Mouse (Mus musculus) megakaryocyte progenitor cell, adult 5-6 weeks (primary cell): ENCODE data around the gene Tbc1d1. TPM values are rescaled to one million over a fixed set of nuclear protein-coding genes. Genes with fewer than 3 reads are reported as not detected.

ENCODE experiments used
- ATAC-seq: replicated peaks from 2 replicates; pipeline ENCODE4 v1.8.0; 2016; ENCODE audit warnings: mild to moderate bottlenecking, moderate TSS enrichment, inconsistent platforms; ENCODE audit not compliant: poor library complexity
- total RNA-seq, 2 experiments: library from RNA; stranded (forward) in 1 of 2; stranded (reverse) in 1 of 2; fragments of 157-497, 149-512 nt in 1 of 2; fragments of 200-1000 nt in 1 of 2; gene quantifications; 2 replicates each; pipeline versions ENCODE4 v1.2.3 to v1.2.4; 2015 to 2017

Gene Tbc1d1
- total RNA-seq, 2 experiments from 2014 or later: 16.7 to 31.7 TPM

DNA sequence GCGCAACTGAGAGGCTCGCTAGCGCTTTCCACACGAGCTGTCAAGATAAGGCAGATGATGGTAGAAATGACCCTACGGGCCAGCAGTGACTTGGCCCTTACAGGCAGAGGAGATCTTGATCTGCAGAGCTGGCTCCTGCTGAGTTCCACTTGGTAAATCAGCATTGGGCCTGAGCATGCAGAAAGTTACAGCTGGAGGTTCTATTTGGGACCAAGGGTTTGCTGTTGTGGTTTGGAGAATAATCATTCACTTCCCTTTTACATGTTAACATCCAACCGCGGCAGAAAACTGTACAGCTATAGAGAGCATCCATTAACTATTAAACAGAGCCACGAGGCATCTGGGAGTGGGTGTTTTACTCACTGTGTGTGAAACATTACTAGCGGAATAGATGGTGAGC is 111.2 kb downstream of the Tbc1d1 start:
- ATAC-seq: peak; percentile 65; the same call in 1 of the 2 replicates

DNA sequence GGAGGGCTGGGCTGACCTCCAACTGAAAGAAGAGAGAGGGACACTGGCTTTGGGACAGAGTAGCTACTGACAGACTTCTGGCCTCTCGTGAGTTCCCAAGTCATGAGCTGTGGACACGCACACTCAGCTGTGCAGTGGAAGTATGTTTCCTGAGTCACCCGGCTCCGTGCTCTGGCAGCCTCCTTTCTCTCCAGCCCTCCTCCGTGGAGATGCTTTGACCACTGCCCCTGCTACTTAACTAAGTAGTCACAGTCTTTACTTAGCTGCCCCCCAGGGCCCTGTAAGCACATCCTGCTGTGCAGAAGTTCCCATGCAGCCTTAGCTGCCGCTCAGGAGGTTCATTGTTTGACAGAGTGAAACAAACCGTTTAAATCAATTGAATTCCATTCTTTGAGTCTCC is 113.6 kb downstream of the Tbc1d1 start:
- no peak for ATAC-seq

DNA sequence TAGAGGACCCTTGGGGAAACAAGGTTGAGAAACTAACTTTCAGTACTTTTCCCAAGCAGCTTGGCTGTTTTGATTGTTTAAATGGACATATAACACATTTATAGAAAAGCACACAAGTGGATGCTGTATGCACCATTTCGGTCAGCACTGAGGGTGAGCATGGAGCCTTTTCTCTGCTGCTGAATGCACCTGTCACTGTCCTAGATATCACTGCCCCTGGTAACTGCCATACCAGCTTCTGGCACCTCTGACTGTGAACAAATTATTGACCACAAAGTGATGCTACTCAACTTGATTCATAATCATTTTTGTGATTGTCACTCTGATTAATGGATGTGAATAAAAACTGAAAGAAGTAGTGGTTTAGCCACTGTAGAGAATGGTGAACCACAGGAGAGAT is 117.4 kb downstream of the Tbc1d1 start:
- ATAC-seq: no peak

DNA sequence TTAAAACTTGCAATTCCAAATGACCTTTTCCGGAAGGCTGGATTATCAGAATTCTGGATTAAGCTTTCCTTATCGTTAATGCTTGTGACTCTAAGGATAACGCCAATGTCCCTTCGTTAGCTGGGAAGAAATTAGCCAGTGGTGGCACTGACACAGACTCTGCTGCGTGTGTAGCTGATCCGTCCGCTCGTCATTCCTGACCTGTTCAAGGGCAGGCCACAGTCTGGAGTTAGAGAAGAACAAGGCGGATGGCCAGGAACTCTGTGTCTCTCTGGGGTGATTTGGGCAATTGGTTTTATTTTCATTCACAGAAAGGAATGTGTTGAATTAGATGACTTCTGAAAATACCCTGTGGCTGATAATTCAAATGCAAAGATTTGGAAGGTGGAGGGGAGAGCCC is 118.2 kb downstream of the Tbc1d1 start:
- no peak for ATAC-seq

DNA sequence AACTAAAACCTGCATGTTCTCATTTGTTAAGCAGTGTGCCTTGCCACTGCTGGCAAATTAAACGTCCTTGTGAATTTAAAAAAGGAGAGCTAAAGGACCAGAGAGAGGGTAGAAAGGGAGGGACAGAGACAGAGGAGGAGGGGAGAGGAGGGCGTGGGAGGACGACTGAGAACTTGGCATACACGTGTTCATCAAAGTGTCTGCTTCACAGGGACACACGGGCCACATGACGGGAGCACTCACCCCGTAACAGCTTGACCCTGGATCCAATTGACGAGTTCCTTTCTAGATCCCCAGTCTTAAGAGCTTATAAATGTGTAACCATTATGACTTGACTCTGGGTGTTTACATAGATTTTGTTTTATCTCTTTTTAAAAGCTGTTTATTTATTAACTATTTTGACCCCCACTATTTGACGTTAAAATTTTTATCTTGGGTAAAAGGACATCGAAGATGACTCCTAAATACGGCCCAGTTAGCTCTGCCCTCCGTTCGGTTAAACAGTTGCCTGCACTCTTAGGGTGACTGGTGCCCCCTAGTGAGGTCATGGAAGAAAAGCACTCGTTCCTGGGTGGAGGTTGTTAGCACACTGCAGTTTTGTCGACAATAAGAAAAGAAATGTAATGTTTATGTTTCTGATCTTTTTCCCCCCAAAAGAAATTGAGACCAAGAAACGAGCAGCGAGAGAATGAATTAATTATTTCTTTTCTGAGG is 118.8 kb downstream of the Tbc1d1 start:
- peak; percentile 96 for ATAC-seq

DNA sequence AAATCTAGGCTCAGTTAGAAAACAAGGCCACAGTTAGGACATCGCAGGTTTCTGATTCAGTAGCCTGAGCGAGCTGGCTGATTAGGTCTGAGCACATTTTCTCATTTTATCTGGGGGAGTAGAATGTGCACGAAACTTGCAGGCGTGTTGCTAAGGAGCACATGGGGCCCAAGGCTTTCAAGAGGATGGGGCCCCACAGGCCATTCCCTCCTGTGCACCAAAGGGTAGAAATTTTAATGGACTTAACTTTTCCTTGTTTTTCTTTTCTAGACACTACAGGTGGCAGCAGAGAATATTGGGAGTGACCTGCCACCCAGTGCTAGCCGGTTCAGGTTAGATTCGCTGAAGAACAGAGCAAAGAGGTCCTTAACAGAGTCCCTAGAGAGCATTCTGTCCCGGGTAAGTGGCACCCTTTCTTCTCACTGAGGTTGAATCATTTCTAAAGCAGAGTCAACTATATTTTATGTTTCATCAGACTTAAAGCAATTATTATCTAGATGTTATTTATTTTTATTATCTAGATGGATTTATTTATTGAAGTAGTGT is 121.6 kb downstream of the Tbc1d1 start:
- no peak for ATAC-seq

DNA sequence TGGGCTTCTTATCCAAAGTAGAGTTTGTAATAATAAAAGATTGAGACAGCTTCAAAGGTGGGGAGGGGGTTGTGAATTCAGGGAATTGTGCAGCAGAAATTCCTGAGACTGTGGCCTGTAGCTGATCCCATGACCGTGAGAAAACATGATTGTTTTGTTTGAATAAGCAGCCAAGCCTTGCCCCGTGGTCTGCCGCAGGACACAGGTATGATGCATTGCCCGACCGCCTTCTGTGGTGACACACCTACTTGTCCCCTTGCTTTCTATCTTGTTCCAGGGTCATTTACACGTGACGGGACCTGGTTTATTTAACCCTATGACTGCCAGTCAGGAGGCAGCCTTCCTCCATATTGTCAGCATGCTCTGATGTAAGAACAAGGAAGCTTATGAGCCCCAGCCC is 123.6 kb downstream of the Tbc1d1 start:
- no peak for ATAC-seq

DNA sequence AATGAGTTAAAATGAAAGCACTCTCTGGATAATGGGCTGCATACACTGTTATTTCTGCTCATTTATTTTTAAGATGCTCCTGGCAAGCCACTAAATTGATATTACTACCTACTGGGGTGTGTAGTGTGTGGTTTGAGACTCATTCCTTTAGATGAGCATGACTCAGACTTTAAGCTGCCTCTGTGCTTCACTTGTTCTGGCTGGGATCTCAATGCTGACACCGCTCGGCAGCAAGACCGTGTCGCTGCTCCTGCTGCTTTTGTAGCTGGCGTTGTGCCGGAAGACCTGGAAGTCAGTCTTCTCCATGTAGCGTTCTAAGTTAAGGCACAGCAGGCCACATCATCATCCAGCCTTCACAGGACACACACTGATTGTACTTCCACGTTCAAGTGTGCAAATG is 124.1 kb downstream of the Tbc1d1 start:
- ATAC-seq: no peak

DNA sequence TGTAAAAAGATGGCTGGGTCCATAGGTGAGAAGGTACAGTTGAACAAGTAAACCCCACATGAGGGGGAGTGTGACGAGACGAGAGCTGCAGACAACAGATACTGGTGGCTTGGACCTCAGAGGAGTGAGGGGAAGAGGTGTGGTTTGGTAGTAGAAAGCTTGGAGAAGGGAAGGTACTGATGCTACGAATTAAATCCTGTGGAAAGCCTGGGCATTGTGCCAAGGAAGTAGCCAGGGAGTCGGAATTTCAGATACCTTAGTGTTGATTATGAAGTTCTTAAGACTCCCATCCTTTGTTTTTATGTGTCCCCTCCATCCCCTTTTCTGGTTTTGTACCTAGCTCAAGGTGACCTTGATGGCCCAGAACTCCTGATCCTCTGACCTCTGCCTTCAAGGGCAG is 124.5 kb downstream of the Tbc1d1 start:
- ATAC-seq: no peak

DNA sequence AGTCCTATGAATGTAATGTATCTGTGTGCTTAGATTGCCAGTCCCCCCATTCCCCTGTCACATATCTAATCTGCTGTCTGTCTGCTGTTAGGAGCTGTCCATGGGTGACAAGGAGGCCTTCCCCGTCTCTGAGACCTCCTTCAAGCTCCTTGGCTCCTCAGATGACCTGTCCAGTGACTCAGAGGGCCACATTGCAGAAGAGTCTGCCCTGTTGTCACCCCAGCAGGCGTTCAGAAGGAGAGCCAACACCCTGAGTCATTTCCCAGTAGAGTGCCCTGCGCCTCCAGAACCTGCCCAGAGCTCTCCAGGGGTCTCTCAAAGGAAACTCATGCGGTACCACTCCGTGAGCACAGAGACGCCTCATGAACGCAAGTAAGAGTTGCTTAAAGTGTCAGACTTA is 125.6 kb downstream of the Tbc1d1 start:
- ATAC-seq: no peak

DNA sequence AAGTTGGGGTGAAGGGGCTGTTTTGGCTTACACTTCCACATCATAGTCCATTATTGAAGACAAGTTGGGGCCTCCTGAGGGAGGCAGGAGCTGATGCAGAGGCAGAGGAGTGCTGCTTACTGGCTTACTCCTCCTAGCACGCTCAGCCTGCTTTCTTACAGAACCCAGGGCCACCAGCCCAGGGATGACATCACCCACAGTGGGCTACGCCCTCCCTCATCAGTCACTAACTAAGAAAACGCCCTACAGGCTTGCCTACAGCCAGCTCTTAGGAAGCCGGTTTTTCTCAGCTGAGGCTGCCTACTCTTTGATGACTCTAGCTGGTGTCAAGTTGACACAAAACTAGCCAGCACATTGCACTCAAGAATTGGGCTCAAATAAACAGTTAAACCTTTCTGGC is 126.5 kb downstream of the Tbc1d1 start:
- ATAC-seq: no peak

DNA sequence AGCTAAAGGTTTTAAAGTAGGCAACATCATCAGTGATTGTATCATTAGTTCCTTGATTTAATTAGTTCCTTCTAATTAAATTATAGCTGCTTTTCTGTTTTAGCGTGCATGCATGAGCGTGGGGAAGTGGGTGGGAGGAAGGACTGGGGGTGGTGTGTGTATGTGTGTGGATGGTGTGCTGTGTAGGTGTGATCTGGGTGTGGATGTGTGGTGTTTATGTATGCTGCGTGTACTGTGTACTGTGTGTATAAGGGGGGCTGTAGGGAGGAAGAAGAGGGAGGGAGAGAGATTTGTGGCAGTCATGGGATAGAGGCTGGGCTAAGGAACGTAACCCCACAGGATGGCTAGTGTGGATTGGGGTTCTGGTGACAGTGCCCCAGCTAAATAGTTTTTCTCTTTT is 129.2 kb downstream of the Tbc1d1 start:
- no peak for ATAC-seq

DNA sequence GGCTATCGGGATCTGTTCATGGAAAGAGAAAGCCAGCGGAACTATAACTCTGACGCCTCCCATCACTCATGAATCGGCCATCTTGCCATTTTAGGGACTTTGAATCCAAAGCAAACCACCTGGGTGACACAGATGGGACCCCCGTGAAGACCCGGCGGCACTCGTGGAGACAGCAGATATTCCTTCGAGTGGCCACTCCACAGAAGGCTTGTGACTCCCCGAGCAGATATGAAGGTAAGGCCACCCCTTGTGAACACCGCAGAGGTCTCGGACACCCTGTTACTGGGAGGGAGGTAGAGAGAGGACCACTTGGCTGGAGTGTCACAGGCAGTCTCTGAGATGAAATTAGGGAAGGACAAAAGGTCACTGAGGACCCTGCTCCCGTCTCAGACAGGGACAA is 129.7 kb downstream of the Tbc1d1 start:
- ATAC-seq: no peak

DNA sequence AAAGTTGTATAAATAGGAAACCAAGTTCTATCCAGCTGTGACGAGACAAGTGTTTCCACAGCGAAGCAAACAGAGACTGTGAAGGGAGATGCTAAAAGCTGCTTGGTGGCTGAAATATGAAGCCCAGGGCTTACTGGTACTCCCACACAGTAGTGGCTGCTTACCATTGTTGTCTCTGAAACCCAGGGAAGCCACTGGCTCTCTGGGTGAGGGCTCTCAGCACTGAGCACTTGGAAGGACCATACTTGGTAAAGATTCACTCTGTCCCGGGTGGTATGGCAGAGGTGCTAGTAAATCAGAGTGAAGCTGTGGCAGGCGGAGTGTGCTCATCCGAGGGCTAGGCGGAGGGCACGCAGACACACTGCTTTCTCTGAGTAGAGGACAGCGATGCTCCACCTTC is 131.2 kb downstream of the Tbc1d1 start:
- no peak for ATAC-seq

DNA sequence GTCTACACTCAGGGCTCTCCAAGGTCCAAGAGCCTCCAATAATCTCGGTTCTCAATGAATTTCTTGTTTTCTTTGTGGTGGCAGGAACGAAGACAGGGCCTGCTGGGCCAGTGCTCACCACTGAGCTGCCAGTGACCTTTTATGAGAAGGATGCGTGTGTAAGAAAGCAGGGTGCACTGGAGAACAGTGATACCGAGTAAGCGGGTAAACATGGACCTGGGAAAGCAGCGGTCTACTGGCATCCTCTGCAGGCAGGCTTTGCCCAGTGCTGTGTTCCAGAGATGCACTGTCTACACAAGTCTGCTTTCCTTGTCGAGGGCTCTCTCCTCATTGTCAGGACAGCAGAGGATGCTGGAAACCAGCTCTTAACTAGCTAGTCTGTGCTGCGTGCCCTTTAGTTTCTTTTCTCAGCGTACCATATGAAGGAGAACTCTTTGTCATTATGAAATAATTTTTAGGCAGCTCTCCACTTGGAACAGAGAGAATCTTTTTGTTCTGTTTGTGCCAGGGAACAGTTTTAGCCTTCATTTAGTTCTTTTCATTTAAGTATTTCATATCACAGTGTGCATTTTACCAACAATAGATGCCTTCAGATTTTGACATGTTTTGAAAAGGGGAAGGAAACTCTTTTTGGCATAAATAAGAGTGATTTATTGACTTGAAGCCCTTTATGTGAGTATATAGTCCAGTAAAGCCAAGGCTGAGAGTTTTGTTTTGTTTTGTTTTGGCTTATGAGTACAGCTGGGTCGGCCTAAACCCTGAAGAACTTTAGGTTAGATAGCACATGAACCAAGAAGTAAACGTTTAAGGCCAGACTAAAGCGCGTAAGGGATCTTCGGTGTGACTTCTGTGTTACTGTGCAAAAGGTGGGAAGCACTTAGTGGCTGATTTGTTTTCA is 132.2 kb downstream of the Tbc1d1 start:
- ATAC-seq: 0 out of 2 replicates have a peak, but pooled peaks have one; percentile 19

DNA sequence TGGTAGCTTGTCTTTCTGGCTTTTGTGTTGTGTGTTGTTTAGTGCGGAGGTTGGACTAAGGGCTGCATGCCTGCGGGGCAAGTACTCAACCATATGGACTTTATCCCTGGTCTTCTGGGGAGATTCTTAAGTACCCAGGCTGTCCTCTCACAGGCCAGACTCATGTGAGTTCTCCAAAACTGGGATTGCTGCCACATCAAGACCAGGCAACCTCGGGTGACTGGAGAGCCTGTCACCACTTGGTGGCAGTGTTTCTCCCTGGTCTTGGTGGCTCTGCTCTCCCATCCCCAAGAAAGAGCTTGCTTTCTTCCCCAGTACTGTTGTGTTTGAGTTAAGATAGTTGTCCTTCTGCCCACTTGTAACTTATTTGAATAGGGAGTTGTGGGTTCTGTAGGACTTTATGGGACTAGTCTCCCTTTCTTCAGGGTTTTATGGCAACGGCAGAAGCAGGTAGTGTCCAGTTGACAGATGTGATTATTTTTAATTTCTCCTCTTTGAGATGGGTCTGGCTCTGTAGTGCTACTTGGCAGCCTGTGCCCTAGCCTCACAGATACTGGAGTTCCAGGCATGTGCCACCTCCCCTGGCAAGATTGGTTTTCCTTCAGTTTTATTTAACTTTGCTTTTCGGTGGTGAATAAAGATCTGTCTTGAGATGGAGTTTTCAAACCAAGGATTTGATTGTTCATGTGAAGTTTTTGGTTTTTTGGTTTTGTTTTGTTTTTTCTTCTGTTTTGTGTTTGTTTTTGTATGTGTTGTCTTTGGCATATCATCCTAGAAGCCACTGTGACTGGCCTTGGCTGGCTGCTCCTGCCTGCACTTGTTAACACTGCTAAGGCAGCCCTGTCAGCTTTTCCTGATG is 133.3 kb downstream of the Tbc1d1 start:
- ATAC-seq: peak; percentile 94

DNA sequence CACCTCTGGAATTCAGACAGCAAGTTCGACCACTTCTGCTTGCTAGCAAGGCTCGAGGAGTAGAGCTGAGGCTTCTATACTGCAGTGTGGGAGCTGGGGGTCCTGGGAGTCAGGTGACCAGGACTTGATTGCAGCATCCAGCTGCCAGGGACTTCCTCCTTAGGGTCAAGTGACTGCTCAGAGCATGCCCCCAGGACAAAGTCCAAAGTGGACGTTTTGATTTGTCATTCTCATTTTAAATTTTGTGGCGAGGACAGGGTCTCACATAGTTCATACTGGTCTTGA is 133.9 kb downstream of the Tbc1d1 start:
- peak; percentile 45; the same call in 1 of the 2 replicates for ATAC-seq

DNA sequence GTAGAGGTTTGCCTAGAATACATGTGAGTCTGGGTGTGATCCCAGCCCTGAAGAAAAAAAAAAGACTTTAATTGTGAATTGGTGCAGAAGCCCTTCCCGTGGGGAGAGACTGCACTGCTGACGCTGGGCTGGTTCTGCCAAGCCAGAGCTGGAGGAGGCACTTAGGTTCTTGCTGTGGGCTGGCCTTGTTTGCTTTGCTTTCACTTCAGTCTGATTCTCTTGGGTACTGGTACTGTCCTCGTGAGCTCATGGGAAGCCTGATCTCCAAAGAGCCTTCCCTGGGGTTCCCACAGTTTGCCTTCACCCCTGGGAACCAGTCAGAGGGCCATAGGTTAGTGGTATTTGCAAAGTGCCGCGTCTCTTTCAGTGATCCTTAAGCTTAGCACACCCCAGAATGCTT is 135.6 kb downstream of the Tbc1d1 start:
- ATAC-seq: no peak

DNA sequence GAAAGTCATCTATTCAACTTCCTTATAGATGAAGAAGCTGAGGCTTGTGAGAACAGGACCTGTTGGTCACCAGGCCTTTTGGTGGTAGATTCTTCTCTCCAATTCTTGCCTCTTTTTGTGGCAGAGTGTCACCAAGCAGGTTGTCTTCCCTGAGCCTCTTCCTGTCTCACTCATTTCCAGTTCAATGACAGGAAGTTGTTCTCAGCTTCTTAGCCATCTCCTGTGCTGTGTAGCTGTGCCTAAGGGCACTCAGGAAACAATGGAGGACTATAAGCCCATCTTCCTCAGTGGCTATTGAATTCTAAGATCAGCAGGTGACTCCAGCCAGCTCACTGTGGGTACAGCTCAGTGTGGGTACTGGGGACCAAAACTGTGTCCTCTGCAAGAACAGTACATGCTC is 139.5 kb downstream of the Tbc1d1 start:
- no peak for ATAC-seq

DNA sequence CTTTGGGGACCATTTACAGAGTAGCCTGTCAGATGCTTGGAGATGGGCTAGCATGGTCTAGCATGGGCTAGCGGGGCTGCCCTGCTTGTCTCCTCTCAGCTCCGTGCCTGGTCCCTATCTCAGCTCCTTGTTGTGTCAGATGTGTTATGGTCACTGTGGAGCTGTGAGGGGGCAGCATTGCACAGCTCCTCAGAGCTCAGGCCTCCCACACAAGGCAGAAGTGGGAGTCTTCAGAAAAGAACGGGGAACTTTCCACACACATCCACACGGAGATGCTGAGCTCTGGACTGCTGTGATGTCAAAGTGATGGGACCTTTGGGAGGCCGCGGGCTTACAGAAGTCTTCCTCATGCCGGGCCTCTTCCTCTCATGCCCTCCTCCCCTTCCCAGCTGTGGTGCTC is 140.2 kb downstream of the Tbc1d1 start:
- no peak for ATAC-seq

DNA sequence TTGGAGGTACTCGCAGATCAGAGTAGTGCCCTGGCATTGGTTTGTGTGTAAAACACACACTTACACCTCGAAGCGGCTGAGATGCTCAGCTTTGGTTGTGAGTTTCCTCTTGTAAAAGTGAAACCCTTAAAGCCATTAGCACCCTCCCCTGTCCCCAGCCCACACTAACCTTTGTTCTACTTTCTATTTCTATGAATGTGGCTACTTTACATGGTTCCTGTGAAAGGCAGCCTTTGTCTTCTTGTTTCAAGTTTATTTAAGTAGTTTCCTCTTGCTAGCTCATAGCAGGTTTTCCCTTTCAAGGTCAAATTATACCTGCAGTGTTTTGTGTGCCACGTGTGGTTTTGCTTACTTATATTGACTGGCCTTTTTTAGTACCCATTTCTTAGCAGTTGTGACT is 141.0 kb downstream of the Tbc1d1 start:
- ATAC-seq: 0 out of 2 replicates have a peak, but pooled peaks have one; percentile 18
